Mouse (Mus musculus) ES-E14 (cell line): ENCODE results near the gene Emd.

ENCODE experiments used
- MAFK ChIP-seq: IDR thresholded peaks from 2 replicates; pipeline ENCODE4 v1.6.1; 2014; ENCODE audit warnings: mild to moderate bottlenecking, low read depth, low read length, inconsistent platforms; ENCODE audit not compliant: insufficient read depth
- ZC3H11A ChIP-seq: IDR thresholded peaks from 2 replicates; pipeline ENCODE4 v1.6.1; 2012; ENCODE audit warnings: low read depth, mild to moderate bottlenecking, inconsistent platforms, low read length, borderline replicate concordance

DNA sequence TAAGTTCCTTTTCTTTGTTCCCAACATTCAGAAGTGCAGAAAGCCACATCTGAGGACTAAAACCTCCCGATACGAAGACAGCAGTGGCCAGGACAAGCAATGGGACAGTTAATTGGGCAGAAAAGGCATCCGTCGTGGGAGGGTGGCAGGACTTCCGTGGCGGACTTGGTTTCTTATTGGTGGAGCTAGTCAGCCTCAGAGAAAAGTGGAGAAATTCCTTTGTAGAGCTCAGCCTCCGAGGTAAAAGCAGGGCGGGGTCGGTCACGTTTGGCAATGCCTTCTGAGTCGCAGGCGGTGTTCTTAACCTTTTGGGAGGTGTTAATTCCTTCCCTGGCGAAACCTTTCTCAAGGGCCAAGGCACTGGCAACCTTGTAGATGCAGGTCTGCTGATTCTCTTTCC, 35.0 kb upstream of the Emd start:
- TF ChIP-seq MAFK, result no peak
- TF ChIP-seq ZC3H11A, result no peak
